Mouse (Mus musculus) gastrocnemius, postnatal 14 days (tissue): ENCODE results near the gene Rsl1d1. TPM values are rescaled to one million over a fixed set of nuclear protein-coding genes. Genes with fewer than 3 reads are reported as not detected.

Experiments
- DNase-seq: peaks from one replicate; pipeline ENCODE4 v3.0.0; 2021; ENCODE audit warnings: mixed read lengths
- intact Hi-C: fragments of 180-260 bp; cut with DNase I; formaldehyde crosslinking; loops from one replicate; pipeline ENCODE4 v1.15.1; 2025; ENCODE audit warnings: low total_unique reads
- long read RNA-seq, 2 experiments: library from polyadenylated mRNA; stranded (forward); transcript quantifications; one replicate each; pipeline ENCODE4 v2.0.0; 2021
- total RNA-seq, 2 experiments: library from RNA; stranded (reverse); gene quantifications; 2 replicates each; pipeline ENCODE4 v1.2.3; 2021

Gene Rsl1d1
- 10 to 100 TPM; 51.2 to 61.8 TPM for total RNA-seq
- long read RNA-seq, experiment 1, transcript Rsl1d1-201 (9 exons, 1,945 nt) = major isoform, 68 of 80 reads
- long read RNA-seq, experiment 1, partial matches to known transcripts = 3 of 80 reads
- long read RNA-seq, experiment 1, other reads (novel, unspliced or antisense) = 7 of 80 reads
- long read RNA-seq, experiment 2, transcript Rsl1d1-201 (9 exons, 1,945 nt) = major isoform, 88 of 96 reads
- long read RNA-seq, experiment 2, partial matches to known transcripts = 0 of 96 reads
- long read RNA-seq, experiment 2, other reads (novel, unspliced or antisense) = 8 of 96 reads

DNA sequence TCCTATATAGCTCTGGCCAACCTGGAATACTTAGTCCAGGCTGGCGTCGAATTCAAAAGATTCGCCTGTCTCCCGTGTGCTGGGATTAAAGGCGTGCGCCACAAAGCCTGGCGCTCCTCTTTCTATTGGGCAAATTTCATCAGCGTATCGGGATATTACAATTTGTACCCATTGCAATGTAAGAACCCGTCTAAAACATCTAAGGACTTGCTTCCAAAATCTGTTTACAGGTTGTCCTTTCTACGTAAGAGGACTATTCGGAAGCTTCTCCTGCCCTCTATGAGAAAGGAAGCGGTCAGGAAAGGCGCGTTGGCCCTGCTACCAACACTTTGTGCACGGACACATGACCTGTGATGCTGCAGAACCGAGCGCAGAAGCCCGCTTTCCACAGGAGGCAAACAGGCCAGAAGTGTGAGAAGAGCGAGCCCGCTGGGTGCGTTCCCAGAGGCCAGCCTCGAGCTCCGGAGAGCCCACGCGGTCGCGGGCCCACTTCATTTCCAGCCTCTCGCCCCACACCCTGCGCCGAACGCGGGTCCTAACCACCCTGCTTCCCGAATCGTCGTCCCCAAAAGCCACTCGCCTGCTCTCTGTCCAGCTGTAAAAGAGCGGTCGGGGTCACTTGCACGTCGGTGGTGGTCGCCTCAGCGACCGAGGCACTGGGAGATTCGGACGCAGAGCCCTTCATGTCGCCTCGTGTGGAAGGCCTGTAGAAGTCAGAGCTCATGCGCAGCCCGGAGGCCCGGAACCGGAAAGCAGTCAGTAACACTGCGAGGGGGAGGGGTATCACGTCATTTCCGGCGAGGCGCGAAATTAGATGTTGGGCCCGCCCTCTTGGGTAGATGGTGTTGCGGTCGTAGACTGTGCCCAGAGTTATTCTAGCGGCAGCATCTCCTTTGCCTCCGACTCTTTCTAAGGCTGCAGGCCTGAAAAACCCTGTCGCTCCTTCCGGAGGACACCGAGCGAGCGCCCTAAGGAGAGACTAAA, at the start of gene Rsl1d1:
TSS of gene Rsl1d1 (minus strand) at position 761 of the 984 bp plus-strand sequence.
- intact Hi-C loops = no loop called here

DNA sequence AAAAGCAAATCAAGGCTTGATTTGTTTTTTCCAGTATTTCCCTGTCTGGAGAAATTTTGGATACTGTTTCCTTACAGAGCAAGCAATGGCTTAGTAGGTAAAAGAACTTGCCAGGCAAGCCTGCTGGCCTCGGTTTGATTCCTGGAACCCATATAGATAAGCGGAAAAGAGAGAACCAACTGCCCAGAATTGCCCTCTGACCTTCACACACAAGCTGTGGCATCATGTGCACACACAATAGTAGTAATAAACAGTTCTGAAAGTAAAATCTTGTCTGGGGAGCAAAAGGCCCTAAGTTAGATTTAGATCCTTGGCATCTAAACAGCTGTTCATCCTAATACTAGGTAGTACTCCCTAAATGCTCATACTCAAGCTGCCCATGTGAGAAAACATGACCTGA, 44.7 kb upstream of the Rsl1d1 start:
- DNase-seq = no peak
- intact Hi-C loops = no loop called here

More for the DNA sequence above, at the start of gene Rsl1d1:
- peak; percentile 90 for DNase-seq

DNA sequence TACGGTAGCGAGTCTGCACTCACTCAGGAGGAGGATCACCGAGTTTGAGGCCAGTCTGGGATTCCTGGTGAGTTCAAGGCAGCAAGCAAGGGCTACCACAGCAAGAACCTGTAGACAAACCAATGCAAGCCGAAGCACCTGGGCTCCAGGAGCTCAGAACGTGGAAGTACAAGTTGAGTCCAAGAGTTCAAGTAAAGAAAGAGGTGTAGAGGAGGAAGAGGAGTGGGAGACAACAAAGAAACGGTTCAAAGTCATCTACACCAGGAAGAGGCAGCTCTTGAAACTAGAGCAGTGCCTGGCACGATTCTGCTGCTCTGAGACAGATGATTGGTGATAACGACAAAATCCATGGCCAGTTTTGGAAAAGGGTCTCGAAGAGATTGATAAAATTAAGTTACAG, 42.6 kb upstream of the Rsl1d1 start:
- no peak for DNase-seq
- intact Hi-C loops = no loop called here

DNA sequence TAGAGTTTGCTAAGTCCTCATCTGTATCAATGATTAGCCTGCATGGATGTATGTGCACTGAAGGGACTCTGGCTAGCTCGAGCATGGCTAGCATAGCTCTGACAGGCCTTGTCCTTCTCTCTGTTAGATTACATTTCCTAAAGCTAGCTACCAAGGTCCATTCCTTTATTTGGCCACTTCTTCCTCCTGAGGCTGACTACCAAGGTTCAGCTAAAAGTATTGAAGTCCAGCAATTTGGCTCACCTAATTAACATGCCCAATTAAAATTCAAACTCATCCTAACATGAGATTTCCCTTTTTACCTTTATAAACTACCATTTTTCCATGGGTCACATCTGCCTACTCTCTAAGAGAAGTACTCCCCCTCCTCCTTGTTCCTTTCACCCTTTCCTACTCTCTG, 39.3 kb upstream of the Rsl1d1 start:
- intact Hi-C loops = no loop called here
- DNase-seq = no peak

DNA sequence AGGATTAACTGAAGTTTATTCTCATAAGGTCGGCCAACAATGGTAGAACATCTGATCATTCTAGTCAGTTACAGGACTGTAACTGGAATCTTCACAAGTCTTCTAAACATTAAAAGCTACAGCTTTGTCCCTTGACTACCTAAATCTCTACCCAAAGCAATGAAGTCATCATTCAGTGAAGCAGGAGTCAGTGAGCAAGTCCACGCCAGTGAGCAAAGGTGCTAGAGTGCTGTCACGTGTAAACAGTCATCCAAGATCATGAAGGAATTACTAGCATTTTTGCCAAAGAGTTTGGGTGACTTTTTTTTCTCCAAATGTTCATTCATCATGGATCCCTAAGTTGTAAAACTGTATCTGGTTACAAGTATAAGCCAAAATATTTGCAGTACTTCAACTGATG, 14.7 kb upstream of the Rsl1d1 start:
- intact Hi-C loops = no loop called here
- no peak for DNase-seq

DNA sequence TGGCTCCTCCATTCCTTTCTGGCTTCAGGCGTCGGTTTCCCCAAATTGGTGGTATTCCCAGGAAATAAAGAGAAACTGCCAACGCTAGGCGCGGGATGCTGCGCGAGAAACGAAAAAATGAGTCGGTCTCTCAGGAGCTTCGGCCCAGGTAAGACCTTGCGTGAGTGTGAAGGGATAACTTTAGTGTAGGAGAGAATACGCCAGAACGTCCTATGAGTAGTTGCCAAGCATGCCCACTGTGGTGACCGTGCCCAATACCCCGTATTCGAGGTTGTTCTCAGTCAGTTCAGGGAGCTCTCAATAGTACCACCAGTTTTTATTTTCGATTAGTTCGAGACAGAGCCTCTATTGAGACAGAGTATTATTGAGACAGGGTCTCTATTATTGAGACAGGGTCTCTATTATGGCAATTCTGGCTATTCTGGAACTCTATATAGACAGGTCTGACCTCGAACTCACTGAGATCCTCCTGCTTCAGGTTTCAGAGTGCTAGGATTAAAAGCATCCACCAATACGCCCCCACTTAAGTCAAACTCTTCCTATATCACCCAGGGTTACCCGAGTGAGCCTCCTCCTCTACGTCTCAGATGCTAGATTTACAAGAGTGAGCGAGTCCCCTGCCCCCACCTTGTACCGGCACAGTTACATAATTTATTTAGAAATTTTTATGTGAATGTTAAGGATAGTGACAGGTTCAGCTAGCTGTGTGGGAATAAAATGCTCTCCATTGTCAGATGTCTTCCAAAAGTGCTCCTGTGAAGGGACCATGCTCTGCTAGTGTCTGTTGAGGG, 664 bp upstream of the Rsl1d1 start:
- no peak for DNase-seq
- intact Hi-C loops = no loop called here

DNA sequence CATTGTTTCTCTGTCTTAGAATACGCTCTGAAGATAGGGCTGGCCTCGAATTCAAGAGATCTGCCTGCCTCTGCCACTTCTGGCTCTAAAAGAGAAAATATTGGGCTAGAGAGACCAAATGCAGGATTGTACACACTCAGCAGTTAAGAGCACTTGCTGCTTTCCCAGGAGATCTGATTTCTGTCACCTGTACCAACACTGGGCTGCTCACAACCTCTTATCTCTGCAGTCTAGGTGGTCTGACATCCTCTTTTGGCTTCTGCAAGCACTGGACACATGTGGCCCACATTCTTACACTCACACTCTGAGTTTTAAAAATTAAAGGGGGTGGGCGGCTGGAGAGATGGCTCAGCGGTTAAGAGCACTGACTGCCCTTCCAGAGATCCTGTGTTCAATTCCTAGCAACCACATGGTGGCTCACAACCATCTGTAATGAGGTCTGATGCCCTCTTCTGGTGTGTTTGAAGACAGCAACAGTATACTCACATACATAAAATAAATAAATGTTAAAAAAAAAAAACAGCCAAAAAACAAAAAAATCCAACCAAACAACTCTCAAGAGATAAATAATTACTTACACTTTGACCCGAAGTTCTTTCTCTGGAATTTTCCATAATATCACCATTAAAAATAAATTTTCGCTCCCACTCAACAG, 1.3 kb downstream of the Rsl1d1 start:
- no peak for DNase-seq
- intact Hi-C loops = no loop called here

DNA sequence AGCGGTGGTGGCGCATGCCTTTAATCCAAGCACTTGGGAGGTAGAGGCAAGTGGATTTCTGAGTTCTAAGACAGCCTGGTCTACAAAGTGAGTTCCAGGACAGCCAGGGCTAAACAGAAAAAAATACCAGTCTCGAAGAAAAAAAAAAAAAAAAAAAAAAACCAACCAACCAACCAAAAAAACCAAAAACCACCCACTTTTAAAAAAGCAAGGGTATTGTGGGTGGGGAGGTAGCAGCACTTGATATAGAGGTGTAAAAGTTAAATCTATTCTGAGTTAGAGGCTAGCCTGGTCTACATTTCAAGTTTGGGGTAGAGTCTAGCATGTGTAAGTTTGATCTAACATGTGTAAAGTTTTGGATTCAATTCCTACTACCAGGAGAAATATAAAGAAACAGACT, 2.9 kb downstream of the Rsl1d1 start:
- intact Hi-C loops = no loop called here
- no peak for DNase-seq

DNA sequence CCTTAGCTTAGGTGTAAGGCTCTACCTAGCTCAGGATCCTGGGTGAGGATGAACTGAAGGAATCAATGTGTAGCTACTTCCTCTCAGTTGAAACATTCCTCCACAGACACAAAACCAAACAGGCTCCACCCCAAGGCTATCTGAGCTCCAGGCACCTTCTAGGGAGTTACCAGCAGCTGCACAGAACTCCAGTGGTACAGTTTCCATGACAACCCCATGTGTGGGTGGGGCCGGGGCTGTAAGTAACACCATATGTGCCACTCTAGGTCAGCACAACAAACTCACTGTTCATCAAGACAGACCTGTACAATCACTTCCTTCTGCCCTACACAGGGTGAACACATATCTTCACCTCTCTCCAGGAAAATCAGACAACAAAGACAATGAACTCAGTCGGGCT, 4.7 kb downstream of the Rsl1d1 start:
- intact Hi-C loops = no loop called here
- no peak for DNase-seq

DNA sequence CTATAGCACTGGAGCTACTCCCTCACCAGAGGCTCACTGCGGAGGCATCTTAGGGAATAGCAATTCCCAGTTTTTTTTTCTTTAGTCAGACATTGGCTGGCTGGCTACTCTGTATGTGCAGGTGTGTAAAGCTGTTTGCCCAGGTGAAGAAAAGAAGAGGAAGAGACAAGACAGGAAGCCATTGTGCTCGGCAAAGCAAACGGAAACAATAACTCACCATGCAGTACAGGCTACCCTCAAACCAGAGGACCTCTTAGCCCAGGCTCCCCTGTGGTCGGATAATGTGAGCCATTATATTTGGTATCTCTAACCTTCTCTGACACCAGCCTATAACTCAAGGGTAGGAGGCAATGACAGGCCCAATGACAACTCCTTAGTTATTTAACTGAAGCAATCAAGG, 6.1 kb downstream of the Rsl1d1 start:
- intact Hi-C loops = no loop called here
- no peak for DNase-seq

DNA sequence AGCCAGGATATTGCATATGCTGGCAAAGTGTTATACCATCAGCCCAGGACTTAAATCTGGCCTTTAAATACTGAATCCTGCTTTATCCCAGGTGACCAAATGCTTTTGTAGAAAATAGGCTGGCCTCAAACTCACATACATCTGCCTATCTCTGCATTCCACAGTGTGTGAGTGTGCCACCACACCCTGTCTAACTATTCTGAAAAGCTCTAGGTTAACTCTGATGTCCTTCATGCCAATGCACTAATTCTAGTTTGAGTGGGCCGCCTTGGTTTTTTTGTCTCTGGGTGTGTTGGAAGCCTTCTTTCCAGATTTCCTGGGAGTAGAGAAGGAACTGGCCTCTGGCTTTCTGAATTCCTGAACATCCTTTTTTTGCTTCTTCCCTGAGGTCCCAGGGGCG, 9.9 kb downstream of the Rsl1d1 start:
- intact Hi-C loops = no loop called here

DNA sequence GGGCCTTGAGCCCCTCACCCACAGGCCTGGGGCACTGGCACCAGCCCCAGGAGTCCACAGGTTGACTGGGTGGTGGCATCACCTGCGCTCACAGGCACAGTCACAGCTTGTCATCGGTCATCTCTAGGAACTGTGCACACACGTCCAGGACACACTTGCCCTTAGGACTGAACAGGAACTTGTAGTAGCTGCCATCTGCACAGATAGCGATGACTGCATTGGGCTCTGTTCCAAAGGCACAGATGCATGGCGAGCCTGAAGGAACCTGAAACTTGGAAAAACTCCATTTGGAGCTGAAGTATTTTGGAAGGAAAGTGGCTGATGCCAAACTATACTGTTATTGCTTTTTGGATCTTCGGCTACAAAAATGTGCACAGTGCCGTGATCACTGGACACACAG, 13.0 kb downstream of the Rsl1d1 start:
- DNase-seq = no peak
- intact Hi-C loops = no loop called here

More for the DNA sequence above, 9.9 kb downstream of the Rsl1d1 start:
- no peak for DNase-seq

DNA sequence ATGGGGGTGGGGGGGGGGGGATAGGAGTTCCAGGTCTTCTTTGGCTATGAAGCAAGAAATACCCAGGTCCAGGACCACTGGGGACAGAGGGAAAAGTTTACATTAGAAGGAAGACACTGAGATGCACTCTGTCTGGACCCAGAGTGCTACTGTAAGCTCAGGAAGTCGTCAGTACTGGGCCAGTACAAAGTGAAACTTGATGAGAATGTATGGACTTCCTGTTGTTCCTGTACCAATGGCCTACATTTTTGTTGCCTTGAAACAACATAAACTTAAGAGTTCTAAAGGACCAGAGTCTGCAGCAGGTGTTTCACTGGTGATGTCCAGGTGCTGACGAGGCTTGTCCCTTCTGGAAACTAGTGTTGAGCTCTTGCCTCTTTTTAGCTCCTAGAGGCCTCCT, 25.7 kb downstream of the Rsl1d1 start:
- intact Hi-C loops = loop anchor here (10.0 kb wide), 1 partner anchor 143 kb away; no protein-coding TSS in a partner anchor
- no peak for DNase-seq

DNA sequence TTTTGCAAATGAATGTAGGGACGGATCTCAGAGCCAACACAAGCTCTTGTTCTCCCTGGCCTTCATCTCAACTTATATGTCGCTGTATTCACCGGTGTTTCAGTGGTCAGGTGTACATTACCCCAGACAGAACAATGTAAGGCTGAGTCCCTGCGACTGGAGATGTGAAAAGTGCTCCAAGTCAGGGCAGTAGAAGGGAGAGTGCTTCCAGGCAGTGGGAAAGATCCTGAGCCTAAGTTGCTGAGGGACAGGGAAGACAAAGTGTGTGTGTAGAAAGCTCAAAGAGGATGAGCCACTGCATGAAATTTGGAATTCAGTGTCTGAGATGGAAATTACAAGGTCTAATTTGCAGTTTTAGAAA, 26.3 kb downstream of the Rsl1d1 start:
- no peak for DNase-seq
- intact Hi-C loops = loop anchor here (10.0 kb wide), 1 partner anchor 142 kb away; no protein-coding TSS in a partner anchor

DNA sequence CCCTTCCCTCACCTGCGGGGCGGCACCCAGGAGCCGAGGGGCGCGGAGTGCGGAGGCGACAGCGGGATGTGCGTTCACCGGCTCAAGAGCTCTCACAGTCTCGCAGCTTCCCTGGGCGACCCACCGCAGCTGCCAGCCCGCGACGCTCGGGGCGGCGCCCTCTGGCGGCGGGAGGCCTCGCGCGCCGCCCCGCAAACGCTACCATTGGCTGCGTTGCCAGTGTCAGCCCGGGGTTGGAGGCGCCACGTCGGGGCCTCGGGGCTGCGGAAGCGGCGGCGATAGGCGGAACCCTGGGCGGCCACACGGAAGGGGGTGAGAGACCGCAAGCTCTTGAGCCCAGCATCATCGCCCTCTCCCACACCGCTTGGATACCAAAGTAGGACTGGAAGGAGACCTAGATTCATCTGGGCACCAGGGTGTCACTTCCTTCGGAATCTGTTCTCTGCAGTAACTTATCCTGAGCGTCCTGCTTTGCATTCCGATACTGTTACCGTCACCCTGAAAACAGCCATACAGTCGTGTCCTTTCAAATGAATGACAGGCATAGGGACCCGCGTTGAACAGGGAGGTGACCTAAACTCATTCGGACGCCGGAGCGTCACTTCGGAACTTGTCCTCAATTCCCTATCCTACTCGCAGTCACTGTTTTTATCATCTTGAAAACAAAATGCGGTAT, 26.8 kb downstream of the Rsl1d1 start, which contains the start of gene Zc3h7a:
TSS of gene Zc3h7a (minus strand) at position 186 of the 676 bp plus-strand sequence.
- intact Hi-C loops = loop anchor here (10.0 kb wide), 1 partner anchor 142 kb away; no protein-coding TSS in a partner anchor
- peak; percentile 93 for DNase-seq

DNA sequence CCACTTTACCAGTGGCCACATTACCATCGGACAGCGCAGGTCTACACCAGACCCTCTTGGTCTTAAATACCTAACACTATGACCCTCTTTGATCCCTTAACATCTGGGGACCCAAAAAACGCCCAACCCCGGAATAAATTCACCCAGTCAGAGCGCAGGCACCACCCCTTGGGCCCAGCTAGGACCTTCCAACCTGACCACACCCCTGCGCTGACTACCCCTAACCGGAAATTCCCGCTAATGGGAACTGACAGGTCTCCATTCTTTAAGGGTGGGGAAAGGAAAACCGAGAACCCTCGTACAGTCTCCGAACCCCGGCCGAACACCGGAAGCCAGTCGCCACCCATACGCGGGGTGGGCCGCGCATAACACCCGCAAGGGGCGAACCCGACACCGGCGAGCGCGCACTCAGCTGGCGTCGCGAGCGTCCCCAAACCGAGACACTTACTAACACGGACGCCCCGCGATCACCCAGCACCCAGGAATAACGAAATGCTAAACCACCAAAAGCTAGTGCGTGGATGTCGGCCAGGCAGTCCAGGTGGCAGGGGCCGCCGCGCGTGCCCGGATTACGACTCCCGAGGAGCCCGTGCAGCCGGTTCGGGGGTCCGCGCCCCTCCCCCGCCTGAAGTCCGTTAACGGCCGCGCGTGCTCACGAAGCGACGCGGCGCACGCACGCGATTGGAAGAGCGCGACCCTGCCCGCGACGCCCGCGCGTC, 27.5 kb downstream of the Rsl1d1 start:
- intact Hi-C loops = loop anchor here (10.0 kb wide), 1 partner anchor 141 kb away; no protein-coding TSS in a partner anchor
- DNase-seq = peak; percentile 63

DNA sequence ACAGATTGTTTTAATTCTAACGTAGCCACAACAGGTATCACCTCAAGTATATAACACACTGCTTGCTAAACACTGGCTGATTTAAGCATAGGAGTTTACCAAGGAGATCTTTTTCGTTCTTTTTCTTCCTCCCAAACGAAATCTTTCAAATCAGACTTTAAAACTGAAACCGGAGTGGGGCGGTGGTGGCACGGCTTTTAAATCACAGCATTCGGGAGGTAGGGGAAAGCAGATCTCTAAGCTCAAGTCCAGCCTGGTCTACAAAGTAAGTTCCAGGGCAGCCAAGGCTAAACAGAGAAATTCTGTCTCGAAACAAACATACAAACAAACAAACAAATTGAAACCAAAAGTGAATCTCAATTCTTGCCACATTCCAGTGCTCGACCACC, 28.0 kb downstream of the Rsl1d1 start:
- no peak for DNase-seq
- intact Hi-C loops = loop anchor here (10.0 kb wide), 1 partner anchor 140 kb away; no protein-coding TSS in a partner anchor

DNA sequence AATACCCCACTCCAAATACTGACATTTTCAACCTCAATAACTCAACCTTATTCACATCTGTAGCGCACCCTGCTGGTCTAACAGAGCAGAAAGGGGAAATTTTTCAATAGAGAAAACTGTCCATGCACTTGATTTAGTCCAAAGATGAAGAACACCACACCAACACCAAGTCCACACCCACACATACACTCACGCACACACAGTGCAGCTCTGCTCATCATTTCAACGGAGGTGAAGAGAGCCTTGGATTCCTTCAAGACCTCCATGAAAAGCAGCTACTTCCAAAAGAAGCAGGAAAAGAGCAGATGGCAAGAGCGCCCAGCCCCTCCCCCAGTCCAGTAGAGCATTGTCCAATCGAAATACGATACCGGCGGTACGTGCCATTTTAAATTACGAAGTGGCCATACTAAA, 28.5 kb downstream of the Rsl1d1 start:
- intact Hi-C loops = loop anchor here (10.0 kb wide), 1 partner anchor 140 kb away; no protein-coding TSS in a partner anchor

More for the DNA sequence above, 28.5 kb downstream of the Rsl1d1 start:
- DNase-seq = peak; percentile 43
